Mouse (Mus musculus): ENCODE results near the gene Nckap1l. TPM values are rescaled to one million over a fixed set of nuclear protein-coding genes. Genes with fewer than 3 reads are reported as not detected.
A peak's percentile ranks its signal among the peaks of the same experiment; 100 is the strongest.
"Not testable (repeated sequence)": the region's sequence is repeated elsewhere in the genome, so short reads cannot be mapped to it uniquely, and the experiment has no call there.

Nckap1l gene
- 10 to 100 TPM; 11.0 to 11.8 TPM for total RNA-seq (2021)
- long read RNA-seq, experiment 1, full-length matches to known transcripts = 8 of 23 reads
- long read RNA-seq, experiment 1, partial matches to known transcripts = 8 of 23 reads
- long read RNA-seq, experiment 1, other reads (novel, unspliced or antisense) = 7 of 23 reads
- long read RNA-seq, experiment 2, full-length matches to known transcripts = 7 of 22 reads
- long read RNA-seq, experiment 2, partial matches to known transcripts = 11 of 22 reads
- long read RNA-seq, experiment 2, other reads (novel, unspliced or antisense) = 4 of 22 reads

- peak; percentile 38 to 47 for DNase-seq (ENCODE audit: low spot score in 2 of 2)
- intact Hi-C loops (cut with DNase I) = no loop called here
These were observed at the start of gene Nckap1l for GRCm38 (mm10) chr15:103453551-103454218. Nckap1l (plus strand) TSS chr15:103453794.

GRCm38 (mm10) chr15:103405586-103405985, 48.0 kb upstream of the Nckap1l start:
- DNase-seq (ENCODE audit: low spot score in 2 of 2); intact Hi-C loops (cut with DNase I): not testable (repeated sequence)

DNA sequence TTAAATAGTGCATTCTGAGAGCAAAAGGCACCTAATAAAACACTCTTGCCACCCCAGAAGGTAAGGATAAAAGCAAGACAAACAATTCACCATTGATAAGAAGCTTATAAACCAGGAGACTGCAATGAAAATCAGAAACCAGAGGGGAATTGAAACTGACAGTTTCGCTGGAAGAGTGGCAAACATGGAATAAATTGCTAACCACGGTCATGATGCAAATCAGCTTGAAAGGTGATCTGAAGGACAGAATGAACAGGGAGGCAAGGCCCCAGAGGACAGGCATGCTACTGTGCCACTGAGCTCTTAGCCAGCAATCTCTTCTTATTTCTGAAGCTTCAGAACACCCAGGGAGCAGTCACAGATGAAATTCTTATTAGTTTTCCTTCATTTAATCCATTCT, 26.6 kb upstream of the Nckap1l start:
- intact Hi-C loops (cut with DNase I) = no loop called here
- DNase-seq (ENCODE audit: low spot score in 2 of 2) = no peak

DNA sequence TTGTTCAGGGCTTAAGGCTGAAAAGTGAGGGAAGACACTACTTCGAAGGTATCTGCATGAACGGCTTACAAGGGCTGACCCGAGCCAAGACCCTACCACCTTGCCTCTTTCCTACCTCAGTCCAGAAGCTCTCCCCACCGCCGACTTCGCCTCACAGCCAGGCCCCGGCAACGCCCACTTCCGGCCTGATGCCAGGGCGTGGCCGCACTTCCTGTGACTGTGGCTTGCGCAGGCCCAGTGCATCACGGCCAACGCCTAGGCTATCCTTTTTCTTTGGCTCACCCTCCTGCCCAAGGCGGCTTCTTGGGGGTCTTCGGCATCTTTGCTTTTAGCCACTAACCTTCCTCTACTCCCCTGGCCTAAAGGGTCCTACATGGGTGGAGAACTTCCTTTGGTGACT, 23.4 kb upstream of the Nckap1l start, which contains the start of gene Gtsf1:
Gtsf1 (minus strand) TSS at position 230 of the 400 bp plus-strand sequence.
- intact Hi-C loops (cut with DNase I) = no loop called here
- no peak for DNase-seq (ENCODE audit: low spot score in 2 of 2)

GRCm38 (mm10) chr15:103445966-103446365, 7.6 kb upstream of the Nckap1l start:
- DNase-seq (ENCODE audit: low spot score in 2 of 2); intact Hi-C loops (cut with DNase I): not testable (repeated sequence)

DNA sequence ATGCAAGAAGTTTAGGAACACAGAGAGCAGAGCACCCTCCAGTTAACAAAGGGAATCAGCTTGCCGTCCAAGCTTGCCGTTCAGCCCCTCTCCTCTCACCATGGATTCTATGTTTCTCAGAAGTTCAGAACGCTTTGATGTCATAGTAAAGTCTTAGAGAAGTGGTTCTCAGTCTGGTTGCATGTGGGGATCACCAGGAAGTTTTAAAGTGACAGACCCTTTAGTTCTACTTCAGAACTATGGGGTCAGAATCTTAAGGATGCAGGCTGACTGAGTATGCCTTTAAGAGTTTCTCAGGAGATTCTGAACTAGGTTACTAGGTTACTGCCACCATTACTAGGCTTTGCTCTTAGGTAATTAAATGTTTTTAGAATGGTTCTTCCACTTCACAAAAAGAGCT, 5.2 kb upstream of the Nckap1l start, which contains the start of gene Gtsf2:
Gtsf2 (minus strand) TSS at position 101 of the 400 bp plus-strand sequence.
- intact Hi-C loops (cut with DNase I) = no loop called here
- DNase-seq (ENCODE audit: low spot score in 2 of 2) = no peak

GRCm38 (mm10) chr15:103454449-103454848, 855 bp downstream of the Nckap1l start:
- DNase-seq (ENCODE audit: low spot score in 2 of 2) = no peak
- intact Hi-C loops (cut with DNase I) = no loop called here

DNA sequence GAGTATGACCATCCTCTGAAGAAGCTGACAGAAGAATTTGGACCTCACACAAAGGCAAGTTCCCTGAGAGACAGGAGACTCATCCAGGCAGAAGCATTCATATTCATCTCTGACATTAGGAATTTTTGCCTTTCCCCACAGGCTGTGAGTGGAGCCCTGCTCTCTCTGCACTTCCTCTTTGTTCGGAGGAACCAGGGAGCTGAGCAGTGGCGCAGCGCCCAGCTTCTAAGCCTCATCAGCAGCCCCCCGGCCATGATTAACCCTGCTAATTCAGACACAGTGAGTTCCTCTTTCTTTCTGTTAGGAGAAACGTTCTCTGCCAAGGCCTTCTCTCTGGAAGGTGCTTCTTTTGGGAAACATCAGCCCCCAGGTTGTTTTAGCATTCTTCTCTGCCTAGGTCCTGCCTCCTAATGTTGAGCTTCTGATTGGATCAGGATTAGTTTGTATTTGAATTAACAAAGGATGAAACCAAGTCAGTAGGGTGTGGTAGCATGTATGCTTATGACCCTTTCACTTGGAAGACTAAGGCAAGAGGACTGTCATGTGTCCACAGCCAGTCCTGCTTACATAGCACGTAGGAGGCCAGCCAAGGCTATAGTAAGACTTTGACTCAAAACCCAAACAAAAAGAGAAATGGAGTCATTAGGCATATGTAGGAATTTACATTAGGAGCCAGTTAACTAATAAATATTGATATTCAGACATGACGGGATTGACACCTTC, 9.1 kb downstream of the Nckap1l start:
- DNase-seq (ENCODE audit: low spot score in 2 of 2) = peak; percentile 24 to 39
- intact Hi-C loops (cut with DNase I) = no loop called here

DNA sequence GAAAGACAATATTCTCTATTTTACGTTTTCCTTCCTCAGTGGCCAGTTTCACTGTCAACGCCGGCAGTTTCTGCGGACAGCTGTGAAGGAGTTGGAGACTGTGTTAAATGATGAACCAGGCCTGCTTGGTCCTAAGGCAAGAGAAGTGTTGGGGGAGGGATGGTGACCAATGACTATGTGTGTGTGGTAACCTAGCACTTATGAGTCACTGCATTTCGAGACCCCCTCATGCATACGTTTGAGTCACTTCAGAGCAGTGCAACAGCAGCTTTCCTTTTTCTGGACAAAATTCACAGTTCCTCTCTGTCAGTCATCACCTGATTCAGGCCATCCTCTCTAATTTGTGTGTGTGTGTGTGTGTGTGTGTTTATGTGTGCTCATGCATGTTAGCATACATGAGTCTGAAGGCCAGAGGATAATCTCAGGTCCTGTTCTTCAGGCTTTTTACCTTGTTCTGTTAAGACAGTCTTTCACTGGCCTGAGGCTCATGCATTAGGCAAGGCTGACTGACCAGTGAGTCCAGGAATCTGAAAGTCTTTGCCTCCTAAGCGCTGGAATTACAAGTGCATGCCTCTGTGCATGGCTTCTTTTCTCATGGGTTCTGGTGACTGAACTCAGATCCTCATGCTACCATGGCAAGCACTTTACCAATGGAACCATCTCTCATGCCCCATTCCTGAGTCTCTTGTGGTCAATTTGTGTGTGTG, 18.0 kb downstream of the Nckap1l start:
- intact Hi-C loops (cut with DNase I) = no loop called here
- DNase-seq (ENCODE audit: low spot score in 2 of 2) = no peak

DNA sequence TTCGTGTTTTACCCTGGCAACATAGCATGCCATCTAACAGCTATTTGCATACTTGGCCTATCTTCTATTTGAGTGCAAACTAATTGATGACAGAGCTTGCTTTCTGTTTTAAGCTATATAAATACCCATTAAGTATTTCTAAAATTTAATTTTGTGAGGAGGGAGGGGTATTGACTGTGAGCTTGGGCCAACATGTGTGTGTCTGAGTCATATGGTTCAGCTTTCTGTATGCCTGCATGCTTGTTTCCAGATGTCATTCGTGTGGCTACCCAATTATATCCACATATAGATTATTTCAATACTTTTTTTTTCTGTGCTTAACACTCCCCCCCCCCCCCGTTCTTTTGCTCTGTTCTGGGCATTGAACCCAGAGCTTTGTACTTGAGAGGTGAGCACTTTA, 18.7 kb downstream of the Nckap1l start:
- DNase-seq (ENCODE audit: low spot score in 2 of 2) = no peak
- intact Hi-C loops (cut with DNase I) = no loop called here

DNA sequence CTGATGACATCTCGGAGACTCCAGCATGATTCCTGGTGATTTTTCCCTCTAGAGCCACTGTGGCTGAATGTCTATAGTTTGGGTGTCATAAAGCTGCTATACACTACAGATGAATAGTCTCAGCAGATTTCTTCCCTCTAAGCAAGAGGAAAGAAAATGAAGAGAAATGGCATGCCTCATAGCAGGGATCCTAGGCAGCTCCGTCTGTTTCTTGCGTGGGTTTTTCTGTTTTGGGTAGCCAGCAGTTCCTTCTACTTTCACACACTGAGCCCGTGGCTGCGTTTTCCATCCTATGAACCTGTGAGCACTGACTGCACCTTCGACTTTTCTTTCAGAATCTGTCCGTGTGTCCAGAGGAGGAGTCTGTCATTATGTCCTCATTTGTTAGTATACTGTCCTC, 19.6 kb downstream of the Nckap1l start:
- peak; percentile 18 to 46 for DNase-seq (ENCODE audit: low spot score in 2 of 2)
- intact Hi-C loops (cut with DNase I) = no loop called here

DNA sequence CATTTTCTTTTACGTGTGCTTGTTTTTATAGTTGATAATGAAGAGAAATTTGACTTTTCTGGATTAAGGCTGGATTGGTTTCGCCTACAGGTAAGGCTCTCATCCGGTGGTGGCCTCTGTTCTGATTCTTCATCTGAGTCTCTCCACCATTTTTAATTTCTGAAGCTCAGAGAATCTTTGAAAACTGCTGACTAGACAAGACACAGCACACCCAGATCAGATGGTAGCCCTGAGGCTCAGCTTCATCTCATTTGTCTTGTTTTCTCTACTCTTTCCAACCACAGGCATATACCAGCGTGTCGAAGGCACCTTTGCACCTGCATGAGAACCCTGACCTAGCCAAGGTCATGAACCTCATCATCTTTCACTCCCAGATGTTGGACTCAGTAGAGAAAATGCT, 20.2 kb downstream of the Nckap1l start:
- intact Hi-C loops (cut with DNase I) = no loop called here
- DNase-seq (ENCODE audit: low spot score in 2 of 2) = no peak

DNA sequence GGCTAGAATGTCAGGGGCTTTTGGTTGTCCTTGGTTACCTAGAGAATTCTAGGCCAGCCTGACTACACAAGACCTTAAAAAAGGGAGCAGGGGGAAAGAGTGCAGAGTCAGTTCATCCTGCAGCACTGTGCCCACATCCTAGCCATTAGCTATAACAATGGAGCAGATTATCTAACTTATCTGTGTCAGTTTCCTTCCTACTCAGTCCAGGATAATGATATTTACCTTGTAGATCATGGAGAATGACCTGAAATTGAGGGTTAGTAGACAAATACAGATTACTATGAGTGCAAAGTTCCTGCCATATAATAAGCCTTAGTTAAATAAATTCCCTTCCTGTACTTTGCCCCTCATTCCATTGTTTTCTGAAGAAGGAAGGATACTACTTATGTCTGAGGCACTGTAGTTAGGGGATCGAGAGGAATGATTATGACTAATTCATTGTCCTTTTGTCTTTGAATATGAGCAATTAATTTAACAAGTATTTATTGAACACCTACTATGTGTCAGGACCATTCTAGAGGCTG, 25.5 kb downstream of the Nckap1l start:
- intact Hi-C loops (cut with DNase I) = no loop called here
- DNase-seq (ENCODE audit: low spot score in 2 of 2) = no peak

- intact Hi-C loops (cut with DNase I) = loop anchor here (5.0 kb wide), 1 partner anchor 52 kb away; no protein-coding TSS in a partner anchor
- no peak for DNase-seq (ENCODE audit: low spot score in 2 of 2)
These were observed 26.5 kb downstream of the Nckap1l start for GRCm38 (mm10) chr15:103480129-103480528.

DNA sequence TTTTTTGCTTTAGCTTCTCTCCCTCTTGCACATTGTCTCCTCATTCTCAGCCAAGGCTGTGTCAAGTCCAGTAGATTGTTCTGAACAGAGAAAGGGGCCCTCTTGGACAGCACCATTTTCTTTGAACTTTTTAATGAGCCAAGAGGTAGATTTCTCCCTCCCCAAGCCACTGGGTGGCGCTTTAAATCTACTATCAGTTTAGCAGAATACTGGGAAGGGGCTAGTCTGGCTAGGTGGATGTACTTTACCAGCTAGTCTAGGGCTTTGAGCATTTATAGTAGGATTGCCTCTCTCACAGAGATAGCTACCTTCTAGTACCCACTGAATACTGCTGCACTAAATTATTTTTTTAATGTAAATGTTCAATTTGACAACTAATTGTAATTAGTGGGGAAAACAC, 28.9 kb downstream of the Nckap1l start:
- DNase-seq (ENCODE audit: low spot score in 2 of 2) = peak in 1 of 2 experiments; percentile 59
- intact Hi-C loops (cut with DNase I) = loop anchor here (5.0 kb wide), 1 partner anchor 50 kb away; no protein-coding TSS in a partner anchor

- intact Hi-C loops (cut with DNase I) = loop anchor here (5.0 kb wide), 1 partner anchor 48 kb away; no protein-coding TSS in a partner anchor
- DNase-seq (ENCODE audit: low spot score in 2 of 2) = peak in 1 of 2 experiments; percentile 30
These were observed 30.9 kb downstream of the Nckap1l start for GRCm38 (mm10) chr15:103484490-103484889.

GRCm38 (mm10) chr15:103485106-103485505, 31.5 kb downstream of the Nckap1l start:
- intact Hi-C loops (cut with DNase I) = no loop called here
- DNase-seq (ENCODE audit: low spot score in 2 of 2) = no peak

DNA sequence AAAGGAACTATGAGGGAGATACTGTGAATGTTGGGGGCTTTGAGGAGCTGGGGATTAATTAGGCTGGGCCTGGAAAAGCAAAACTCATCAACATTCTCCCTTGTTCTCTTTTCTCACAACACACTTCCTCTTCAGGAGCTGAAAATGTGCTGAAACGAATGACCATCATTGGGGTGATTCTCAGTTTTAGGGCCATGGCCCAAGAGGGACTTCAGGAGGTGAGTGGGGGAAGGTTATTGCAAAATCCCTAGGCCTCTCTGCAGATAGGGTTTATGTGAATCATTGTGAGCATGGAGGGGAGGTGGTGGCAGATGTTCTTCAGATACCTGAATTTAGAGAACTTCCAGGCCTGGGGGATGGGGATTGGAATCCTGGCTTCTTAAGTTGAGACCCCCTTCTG, 33.1 kb downstream of the Nckap1l start:
- intact Hi-C loops (cut with DNase I) = no loop called here
- no peak for DNase-seq (ENCODE audit: low spot score in 2 of 2)

GRCm38 (mm10) chr15:103488336-103488735, 34.7 kb downstream of the Nckap1l start:
- DNase-seq (ENCODE audit: low spot score in 2 of 2) = no peak
- intact Hi-C loops (cut with DNase I) = no loop called here
